In the genomic region with DNA sequence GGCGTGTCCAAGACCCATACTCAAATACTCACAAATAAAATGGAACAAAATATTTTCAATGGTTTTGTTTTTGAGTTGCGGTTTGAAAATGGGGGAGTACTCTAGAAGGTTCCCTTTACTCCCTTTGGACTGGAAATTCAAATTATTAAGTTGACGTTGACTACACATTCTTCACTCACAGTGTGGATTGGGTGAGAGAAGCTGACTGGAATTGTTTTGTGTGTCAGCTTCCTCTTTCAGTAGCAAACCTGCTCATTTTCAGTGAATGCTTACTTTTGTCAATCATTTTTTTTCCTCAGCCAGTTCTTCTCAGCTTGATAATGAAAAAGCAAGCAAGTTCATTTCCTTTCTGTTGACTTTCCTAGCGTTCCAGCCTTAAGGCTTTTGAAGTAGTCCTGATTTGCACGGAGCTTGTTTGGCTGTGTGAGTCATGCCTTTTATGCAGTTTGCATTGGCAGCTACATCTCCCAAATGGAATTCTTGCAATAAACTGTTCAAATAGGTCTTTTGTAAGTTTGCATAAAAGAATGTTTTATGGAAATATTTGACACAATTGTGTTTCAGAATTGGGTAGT, we compare ENCODE assay signal across 23 mouse cellular contexts.
DNase-seq lines count a peak whose midpoint lies in the region; ATAC-seq and TF ChIP-seq lines count a peak whose summit lies in the region.
"Had no signal": no experiment of that assay in that cellular context is flagged by ENCODE, and none has a peak within 500 bp of the region (broad histone marks: within the 10 kb centered on the region; RNA-seq: fewer than 3 reads in every experiment).

No protein-coding gene starts in this region.

- H3K9ac ChIP-seq in embryonic facial prominence, embryonic 14.5 days (ENCODE audit: low read depth, low read length), result no peak overlapping the region
- H3K9ac ChIP-seq in lung, embryonic 16.5 days (ENCODE audit: low read length), result no peak overlapping the region
- no peak overlapping the region for H3K9ac ChIP-seq in stomach, postnatal 0 days (ENCODE audit: low read length)
- no peak overlapping the region for H3K9ac ChIP-seq in kidney, embryonic 14.5 days (ENCODE audit: low read depth, low read length)
- H3K9ac ChIP-seq: embryonic facial prominence, embryonic 13.5 days; forebrain, embryonic 12.5 days; heart, embryonic 15.5 days; limb, embryonic 15.5 days; liver, embryonic 15.5 days had no signal

- ATAC-seq in embryonic facial prominence, embryonic 14.5 days (ENCODE audit: low read depth), result no peak
- ATAC-seq in lung, embryonic 16.5 days (ENCODE audit: low read depth), result peak; percentile 76
- ATAC-seq in stomach, postnatal 0 days (ENCODE audit: low FRiP score, low TSS enrichment), result peak; percentile 86
- no peak for ATAC-seq in kidney, embryonic 14.5 days (ENCODE audit: low FRiP score, low TSS enrichment)
- ATAC-seq: CD4-positive, CD25-positive, alpha-beta regulatory T cell, adult 4 months; midbrain, embryonic 16.5 days had no signal

- no peak for TF ChIP-seq CTCF in lung, adult 2 months (IDR thresholded peaks at IDR 0.05; ENCODE audit: insufficient read depth, low read length)
- TF ChIP-seq CTCF in embryonic fibroblast, embryonic 13.5 days (IDR thresholded peaks at IDR 0.05; ENCODE audit: borderline replicate concordance, insufficient read depth, low read length), result no peak
- no peak for TF ChIP-seq CTCF in stomach, postnatal 0 days (IDR thresholded peaks at IDR 0.05; ENCODE audit: low read depth)

- no peaks in the 10 kb centered on the region for H3K4me1 ChIP-seq in embryonic facial prominence, embryonic 14.5 days (ENCODE audit: control insufficient read depth, insufficient read depth, low read length)
- H3K4me1 ChIP-seq in embryonic facial prominence, embryonic 10.5 days, result peaks cover 5% of the 10 kb centered on the region; the same call in 1 of the 2 replicates
- peaks cover 3% of the 10 kb centered on the region; the same call in 1 of the 2 replicates for H3K4me1 ChIP-seq in lung, embryonic 16.5 days (replicated peaks; ENCODE audit: control insufficient read depth, insufficient read depth, low read length)
- H3K4me1 ChIP-seq in lung, adult 2 months (ENCODE audit: control insufficient read depth, insufficient read depth, low read length), result 0 out of 2 replicates have a peak, but pooled peaks cover 4% of the 10 kb centered on the region
- H3K4me1 ChIP-seq in embryonic fibroblast, embryonic 13.5 days (ENCODE audit: control insufficient read depth, insufficient read depth, low read length), result 0 out of 2 replicates have a peak, but pooled peaks cover 3% of the 10 kb centered on the region
- no peaks in the 10 kb centered on the region for H3K4me1 ChIP-seq in stomach, postnatal 0 days (replicated peaks; ENCODE audit: control insufficient read depth, insufficient read depth)
- no peaks in the 10 kb centered on the region for H3K4me1 ChIP-seq in kidney, embryonic 14.5 days (ENCODE audit: control insufficient read depth, insufficient read depth, low read length)
- H3K4me1 ChIP-seq: forebrain, embryonic 12.5 days; heart, embryonic 15.5 days; hindbrain, embryonic 10.5 days; liver, embryonic 15.5 days had no signal

- H3K4me3 ChIP-seq in embryonic facial prominence, embryonic 14.5 days (ENCODE audit: low read depth, low read length), result no peak overlapping the region
- H3K4me3 ChIP-seq in embryonic facial prominence, embryonic 10.5 days, result no peak overlapping the region
- H3K4me3 ChIP-seq in lung, embryonic 16.5 days (ENCODE audit: low read length), result no peak overlapping the region
- H3K4me3 ChIP-seq in lung, adult 2 months (replicated peaks; ENCODE audit: extremely low read depth, low read depth, low read length), result no peak overlapping the region
- no peak overlapping the region for H3K4me3 ChIP-seq in embryonic fibroblast, embryonic 13.5 days (ENCODE audit: insufficient read depth, low read length)
- H3K4me3 ChIP-seq in stomach, postnatal 0 days (ENCODE audit: low read depth, low read length), result no peak overlapping the region
- no peak overlapping the region for H3K4me3 ChIP-seq in kidney, embryonic 14.5 days (ENCODE audit: low read length)
- H3K4me3 ChIP-seq: embryonic facial prominence, embryonic 13.5 days; forebrain, embryonic 12.5 days; heart, embryonic 15.5 days; hindbrain, embryonic 10.5 days; limb, embryonic 15.5 days; liver, embryonic 15.5 days; megakaryocyte, embryonic 14.5 days had no signal

- H3K27me3 ChIP-seq in embryonic facial prominence, embryonic 14.5 days (replicated peaks; ENCODE audit: control insufficient read depth, insufficient read depth, low read length), result no peaks in the 10 kb centered on the region
- H3K27me3 ChIP-seq in embryonic facial prominence, embryonic 10.5 days (replicated peaks; ENCODE audit: low read depth, poor library complexity, severe bottlenecking), result no peaks in the 10 kb centered on the region
- no peaks in the 10 kb centered on the region for H3K27me3 ChIP-seq in lung, embryonic 16.5 days (ENCODE audit: control insufficient read depth, insufficient read depth, low read depth, low read length)
- H3K27me3 ChIP-seq in stomach, postnatal 0 days (ENCODE audit: control insufficient read depth, insufficient read depth, low read length), result no peaks in the 10 kb centered on the region
- no peaks in the 10 kb centered on the region for H3K27me3 ChIP-seq in kidney, embryonic 14.5 days (ENCODE audit: control insufficient read depth, insufficient read depth, low read length)
- H3K27me3 ChIP-seq: embryonic facial prominence, embryonic 13.5 days; forebrain, embryonic 12.5 days; heart, embryonic 15.5 days; limb, embryonic 15.5 days; liver, embryonic 15.5 days; megakaryocyte, embryonic 14.5 days had no signal

- no peak overlapping the region for H3K27ac ChIP-seq in embryonic facial prominence, embryonic 14.5 days (replicated peaks; ENCODE audit: low read depth, low read length)
- no peak overlapping the region for H3K27ac ChIP-seq in embryonic facial prominence, embryonic 10.5 days (replicated peaks)
- H3K27ac ChIP-seq in lung, embryonic 16.5 days (ENCODE audit: low read length), result peak overlapping the region; percentile 37
- H3K27ac ChIP-seq in embryonic fibroblast, embryonic 13.5 days (ENCODE audit: insufficient read depth, low read length), result peak overlapping the region; percentile 71
- H3K27ac ChIP-seq in stomach, postnatal 0 days (replicated peaks), result no peak overlapping the region
- no peak overlapping the region for H3K27ac ChIP-seq in kidney, embryonic 14.5 days (ENCODE audit: low read depth, low read length)
- H3K27ac ChIP-seq: embryonic facial prominence, embryonic 13.5 days; forebrain, embryonic 12.5 days; heart, embryonic 15.5 days; hindbrain, embryonic 10.5 days; limb, embryonic 15.5 days; liver, embryonic 15.5 days had no signal

- H3K4me2 ChIP-seq in embryonic facial prominence, embryonic 14.5 days (ENCODE audit: low read depth, low read length), result no peak overlapping the region
- no peak overlapping the region for H3K4me2 ChIP-seq in lung, embryonic 16.5 days (ENCODE audit: low read depth, low read length)
- no peak overlapping the region for H3K4me2 ChIP-seq in stomach, postnatal 0 days (replicated peaks; ENCODE audit: low read depth)
- no peak overlapping the region for H3K4me2 ChIP-seq in kidney, embryonic 14.5 days (replicated peaks; ENCODE audit: low read depth, low read length)
- H3K4me2 ChIP-seq: embryonic facial prominence, embryonic 13.5 days; forebrain, embryonic 12.5 days; heart, embryonic 15.5 days; limb, embryonic 15.5 days; liver, embryonic 15.5 days had no signal

- DNase-seq in embryonic facial prominence, embryonic 14.5 days (ENCODE audit: low spot score), result peak; percentile 51
- DNase-seq in embryonic facial prominence, embryonic 10.5 days (ENCODE audit: low spot score), result no peak
- no peak for DNase-seq in lung, adult 2 months
- peak; percentile 26 for DNase-seq in stomach, postnatal 0 days (ENCODE audit: low spot score)
- no peak for DNase-seq in cerebellum, adult 9-11 months
- DNase-seq: cerebellum, adult 8-10 months; gastrocnemius, postnatal 36 days; kidney, adult 18-20 months; kidney, postnatal 10 days; right cerebral cortex, postnatal 25 days; thymus, postnatal 36 days had no signal

- TF ChIP-seq EP300 in stomach, postnatal 0 days (optimal IDR thresholded peaks at IDR 0.05), result no peak

- TF ChIP-seq POLR2A in lung, adult 2 months (IDR thresholded peaks at IDR 0.05; ENCODE audit: borderline replicate concordance, extremely low read depth, low read depth, low read length), result no peak
- TF ChIP-seq POLR2A in embryonic fibroblast, embryonic 13.5 days (IDR thresholded peaks at IDR 0.05; ENCODE audit: low read depth, low read length), result no peak

- H3K36me3 ChIP-seq in embryonic facial prominence, embryonic 14.5 days (ENCODE audit: control insufficient read depth, insufficient read depth, low read length), result no peaks in the 10 kb centered on the region
- no peaks in the 10 kb centered on the region for H3K36me3 ChIP-seq in embryonic facial prominence, embryonic 10.5 days (replicated peaks)
- no peaks in the 10 kb centered on the region for H3K36me3 ChIP-seq in lung, embryonic 16.5 days (ENCODE audit: control insufficient read depth, insufficient read depth, low read length)
- H3K36me3 ChIP-seq in stomach, postnatal 0 days (ENCODE audit: control insufficient read depth, insufficient read depth, low read length), result no peaks in the 10 kb centered on the region
- no peaks in the 10 kb centered on the region for H3K36me3 ChIP-seq in kidney, embryonic 14.5 days (ENCODE audit: control insufficient read depth, insufficient read depth, low read length)
- H3K36me3 ChIP-seq: embryonic facial prominence, embryonic 13.5 days; forebrain, embryonic 12.5 days; heart, embryonic 15.5 days; hindbrain, embryonic 10.5 days; limb, embryonic 15.5 days; liver, embryonic 15.5 days had no signal

- H3K9me3 ChIP-seq in embryonic facial prominence, embryonic 14.5 days (ENCODE audit: control insufficient read depth, low read length), result no peaks in the 10 kb centered on the region
- no peaks in the 10 kb centered on the region for H3K9me3 ChIP-seq in embryonic facial prominence, embryonic 10.5 days
- H3K9me3 ChIP-seq in lung, embryonic 16.5 days (ENCODE audit: control insufficient read depth, low read length), result no peaks in the 10 kb centered on the region
- H3K9me3 ChIP-seq in stomach, postnatal 0 days (ENCODE audit: control insufficient read depth, low read length), result no peaks in the 10 kb centered on the region
- no peaks in the 10 kb centered on the region for H3K9me3 ChIP-seq in kidney, embryonic 14.5 days (ENCODE audit: control insufficient read depth, low read length)
- H3K9me3 ChIP-seq: embryonic facial prominence, embryonic 13.5 days; forebrain, embryonic 12.5 days; heart, embryonic 15.5 days; hindbrain, embryonic 10.5 days; limb, embryonic 15.5 days; liver, embryonic 15.5 days; megakaryocyte, embryonic 14.5 days had no signal

- 59% methylated on average over 5 of the region's 5 CpGs for WGBS in embryonic facial prominence, embryonic 14.5 days
- WGBS in embryonic facial prominence, embryonic 10.5 days, result 81% methylated on average over 5 of the region's 5 CpGs
- WGBS in lung, embryonic 16.5 days, result 57% methylated on average over 5 of the region's 5 CpGs
- 49% methylated on average over 5 of the region's 5 CpGs for WGBS in lung, adult 2 months
- WGBS in stomach, postnatal 0 days, result 46% methylated on average over 5 of the region's 5 CpGs
- WGBS in kidney, embryonic 14.5 days, result 75% methylated on average over 5 of the region's 5 CpGs

Comparison
In these comparisons a context has a peak if more than half of its experiments do, and no peak if none do; other contexts are left out.
1. DNase-seq: peak in embryonic facial prominence, embryonic 14.5 days (single experiment) and stomach, postnatal 0 days (single experiment); none in embryonic facial prominence, embryonic 10.5 days (single experiment), lung, adult 2 months (single experiment) and cerebellum, adult 9-11 months (single experiment).
2. ATAC-seq: peak in lung, embryonic 16.5 days (single experiment) and stomach, postnatal 0 days (single experiment); none in embryonic facial prominence, embryonic 14.5 days (single experiment) and kidney, embryonic 14.5 days (single experiment).
3. H3K27ac ChIP-seq: peak in lung, embryonic 16.5 days (single experiment) and embryonic fibroblast, embryonic 13.5 days (single experiment); none in embryonic facial prominence, embryonic 14.5 days (single experiment), embryonic facial prominence, embryonic 10.5 days (single experiment), stomach, postnatal 0 days (single experiment) and kidney, embryonic 14.5 days (single experiment).